Mouse (Mus musculus) cortical plate, adult 2 months (tissue): ENCODE data around the gene Man2a1.

Source experiments
- CTCF ChIP-seq: fragments of 200-500 bp; IDR thresholded peaks from 2 replicates; pipeline ENCODE4 v1.5.1; 2011; ENCODE audit warnings: mild to moderate bottlenecking, control low read depth, low read length; ENCODE audit not compliant: insufficient read depth; ENCODE audit errors: extremely low read depth
- POLR2A ChIP-seq: fragments of 200-500 bp; IDR thresholded peaks from 2 replicates; pipeline ENCODE4 v1.6.1; 2011; ENCODE audit warnings: mild to moderate bottlenecking, low read length, control low read depth; ENCODE audit not compliant: insufficient read depth; ENCODE audit errors: extremely low read depth

DNA sequence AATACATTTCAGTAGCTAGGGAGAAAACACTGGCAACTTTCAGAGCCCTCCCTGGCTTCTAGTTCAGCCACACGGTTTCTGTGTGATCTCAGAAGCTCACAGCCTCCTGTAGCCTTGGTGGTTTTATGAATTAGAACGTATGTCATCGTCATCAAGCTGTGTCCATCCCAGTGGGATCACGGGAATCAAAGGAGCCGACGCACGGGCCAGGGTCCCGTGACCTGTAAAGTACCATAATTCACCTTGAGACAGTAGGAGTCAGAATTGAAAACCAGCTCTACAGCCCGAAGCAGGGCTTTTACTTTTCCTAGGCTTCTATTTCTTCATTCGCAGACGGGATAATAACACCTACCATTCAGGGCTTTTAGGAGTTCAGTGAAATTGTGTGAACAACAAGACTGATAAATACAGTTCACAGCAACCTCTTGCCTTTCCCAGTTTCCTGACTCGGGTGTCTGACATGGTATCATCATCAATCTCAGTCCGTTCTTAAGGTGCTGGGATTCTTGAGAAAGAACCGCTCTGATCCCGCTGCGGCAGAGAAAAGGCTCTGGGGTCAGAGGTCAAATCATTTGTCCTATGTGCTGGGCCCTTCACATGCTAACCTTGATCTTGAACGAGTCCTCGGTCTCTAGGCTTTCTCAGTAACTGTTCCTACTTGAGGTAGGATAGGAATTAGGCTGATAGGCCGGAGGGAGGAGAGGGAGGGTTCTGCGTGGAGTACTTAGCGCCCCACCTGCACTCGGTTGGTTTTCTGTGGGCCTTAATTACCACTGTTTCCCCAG, 43.7 kb upstream of the Man2a1 start:
- TF ChIP-seq CTCF (no peak), POLR2A (no peak)
